Mouse (Mus musculus) midbrain, postnatal 0 days (tissue): Measurements from ENCODE around the gene Rasal1. TPM values are rescaled to one million over a fixed set of nuclear protein-coding genes. Genes with fewer than 3 reads are reported as not detected.

ENCODE experiments used
- ATAC-seq: fragments of 200-750 bp; cut with Nextera tagmentation; 2 replicates; pipeline ENCODE4 v1.8.0; 2017; ENCODE audit warnings: moderate number of reproducible peaks, mild to moderate bottlenecking, moderate TSS enrichment, moderate library complexity; ENCODE audit not compliant: low FRiP score
- DNase-seq: peaks from one replicate; pipeline ENCODE4 v3.0.0-alpha.2; 2015; ENCODE audit warnings: low spot score
- H3K27ac ChIP-seq: fragments of 300-500 bp; sonication (generic); 2 replicates; pipeline ENCODE4 v1.5.1; 2014; ENCODE audit warnings: low read depth, mild to moderate bottlenecking, low read length, mixed read lengths
- H3K27me3 ChIP-seq: fragments of 300-500 bp; sonication (generic); 2 replicates; pipeline ENCODE4 v1.6.1; 2014; ENCODE audit warnings: low read length, control low read depth, mixed read lengths; ENCODE audit not compliant: insufficient read depth
- H3K36me3 ChIP-seq: fragments of 300-500 bp; sonication (generic); 2 replicates; pipeline ENCODE4 v1.6.1; 2014; ENCODE audit warnings: low read length, control low read depth, mixed read lengths; ENCODE audit not compliant: insufficient read depth
- H3K4me1 ChIP-seq: fragments of 300-500 bp; sonication (generic); 2 replicates; pipeline ENCODE4 v1.6.1; 2014; ENCODE audit warnings: mild to moderate bottlenecking, control low read depth, antibody characterized with exemption, low read length, mixed read lengths; ENCODE audit not compliant: insufficient read depth
- H3K4me2 ChIP-seq: fragments of 300-500 bp; sonication (generic); 2 replicates; pipeline ENCODE4 v1.6.1; 2014; ENCODE audit warnings: low read depth, mild to moderate bottlenecking, low read length, mixed read lengths; ENCODE audit not compliant: poor library complexity, severe bottlenecking
- H3K4me3 ChIP-seq: fragments of 300-500 bp; sonication (generic); 2 replicates; pipeline ENCODE4 v1.5.1; 2014; ENCODE audit warnings: low read depth, mild to moderate bottlenecking, low read length, moderate library complexity
- H3K9ac ChIP-seq: fragments of 300-500 bp; sonication (generic); replicated peaks from 2 replicates; pipeline ENCODE4 v1.6.1; 2014; ENCODE audit warnings: mild to moderate bottlenecking, low read length, moderate library complexity, mixed read lengths; ENCODE audit not compliant: poor library complexity, severe bottlenecking
- H3K9me3 ChIP-seq: fragments of 300-500 bp; sonication (generic); 2 replicates; pipeline ENCODE4 v1.6.1; 2016; ENCODE audit warnings: low read length, control low read depth
- CTCF ChIP-seq: IDR thresholded peaks from 2 replicates; pipeline ENCODE4 v1.5.1; 2016; ENCODE audit warnings: antibody characterized with exemption, mild to moderate bottlenecking
- WGBS: fragments of 180-500 bp; shearing (Covaris S2); extraction: QIAGEN DNeasy Blood & Tissue Kit; methylation state at CpG from one replicate; pipeline ENCODE4 v1.1.7; 2014; 5-methylcytosine and 5-hydroxymethylcytosine counted together
- polyA plus RNA-seq: library from polyadenylated mRNA; unstranded; fragments of >200 nt; fragmentation: Nextera tagmentation; extraction: Ambion mirVana; gene quantifications from 2 replicates; pipeline ENCODE4 v1.2.1, GENCODE M21; 2015
- total RNA-seq: library from RNA; depleted of rRNA; stranded (reverse); fragments of >200 nt; gene quantifications from 2 replicates; pipeline ENCODE4 v1.2.3, GENCODE M21; 2014

Gene Rasal1
- total and polyA plus RNA-seq, 2 experiments from 2014 or later, result 9.9 to 24.7 TPM

- peak; percentile 66 for TF ChIP-seq CTCF
- 2% methylated on average over 24 of the region's 24 CpGs for WGBS
- Histone ChIP-seq H3K27ac (peak overlapping the region; percentile 90), H3K9ac (peak overlapping the region; percentile 39; the same call in 1 of the 2 replicates), H3K4me3 (no peak overlapping the region), H3K4me1 (0 out of 2 replicates have a peak, but pooled peaks cover 5% of the 10 kb centered on the region), H3K36me3 (peaks cover 21% of the 10 kb centered on the region), H3K27me3 (no peaks in the 10 kb centered on the region), H3K4me2 (peak overlapping the region; percentile 38; the same call in 1 of the 2 replicates), H3K9me3 (no peaks in the 10 kb centered on the region)
- DNase-seq (peak; percentile 99), ATAC-seq (peak; percentile 81)
These were observed 31.3 kb downstream of the Rasal1 start for GRCm38 (mm10) chr5:120679676-120680555.

- Histone ChIP-seq H3K4me2 (no peak overlapping the region), H3K27me3 (no peaks in the 10 kb centered on the region), H3K4me1 (0 out of 2 replicates have a peak, but pooled peaks cover 5% of the 10 kb centered on the region), H3K4me3 (no peak overlapping the region), H3K36me3 (peaks cover 30% of the 10 kb centered on the region), H3K9ac (peak overlapping the region; percentile 8; the same call in 1 of the 2 replicates), H3K9me3 (no peaks in the 10 kb centered on the region), H3K27ac (peak overlapping the region; percentile 90)
- ATAC-seq, result no peak
- peak; percentile 44 for DNase-seq
- no peak for TF ChIP-seq CTCF
- 76% methylated on average over 18 of the region's 18 CpGs for WGBS
These were observed 32.3 kb downstream of the Rasal1 start for GRCm38 (mm10) chr5:120680918-120681317.

- 0 out of 2 replicates have a peak, but pooled peaks cover 5% of the 10 kb centered on the region for H3K4me1 ChIP-seq
- H3K36me3 ChIP-seq, result peaks cover 46% of the 10 kb centered on the region
- ATAC-seq, result no peak
- H3K27me3 ChIP-seq, result no peaks in the 10 kb centered on the region
- DNase-seq, result no peak
- no peak for TF ChIP-seq CTCF
- no peak overlapping the region for H3K4me3 ChIP-seq
- H3K4me2 ChIP-seq, result no peak overlapping the region
- no peak overlapping the region for H3K9ac ChIP-seq
- no peaks in the 10 kb centered on the region for H3K9me3 ChIP-seq
- 19% methylated on average over 23 of the region's 24 CpGs for WGBS
- H3K27ac ChIP-seq, result no peak overlapping the region
These were observed 34.6 kb downstream of the Rasal1 start for GRCm38 (mm10) chr5:120682982-120683771.

- H3K9me3 ChIP-seq, result no peaks in the 10 kb centered on the region
- no peak overlapping the region for H3K4me3 ChIP-seq
- H3K4me1 ChIP-seq, result no peaks in the 10 kb centered on the region
- 82% methylated on average over 8 of the region's 8 CpGs for WGBS
- H3K27me3 ChIP-seq, result no peaks in the 10 kb centered on the region
- DNase-seq (no peak), ATAC-seq (no peak)
- no peak overlapping the region for H3K27ac ChIP-seq
- peaks cover 58% of the 10 kb centered on the region for H3K36me3 ChIP-seq
- no peak for TF ChIP-seq CTCF
- no peak overlapping the region for H3K4me2 ChIP-seq
- H3K9ac ChIP-seq, result no peak overlapping the region
These were observed 37.1 kb downstream of the Rasal1 start for GRCm38 (mm10) chr5:120685678-120686077.

GRCm38 (mm10) chr5:120686749-120687483 lies 38.3 kb downstream of the Rasal1 start:
- Histone ChIP-seq H3K4me3 (no peak overlapping the region), H3K27ac (no peak overlapping the region), H3K9ac (no peak overlapping the region), H3K36me3 (peaks cover 66% of the 10 kb centered on the region), H3K9me3 (no peaks in the 10 kb centered on the region), H3K27me3 (no peaks in the 10 kb centered on the region), H3K4me1 (no peaks in the 10 kb centered on the region), H3K4me2 (no peak overlapping the region)
- ATAC-seq (no peak), DNase-seq (no peak)
- 86% methylated on average over 6 of the region's 6 CpGs for WGBS
- no peak for TF ChIP-seq CTCF
